8 mouse cellular contexts compared by ENCODE assay signal in the genomic region with DNA sequence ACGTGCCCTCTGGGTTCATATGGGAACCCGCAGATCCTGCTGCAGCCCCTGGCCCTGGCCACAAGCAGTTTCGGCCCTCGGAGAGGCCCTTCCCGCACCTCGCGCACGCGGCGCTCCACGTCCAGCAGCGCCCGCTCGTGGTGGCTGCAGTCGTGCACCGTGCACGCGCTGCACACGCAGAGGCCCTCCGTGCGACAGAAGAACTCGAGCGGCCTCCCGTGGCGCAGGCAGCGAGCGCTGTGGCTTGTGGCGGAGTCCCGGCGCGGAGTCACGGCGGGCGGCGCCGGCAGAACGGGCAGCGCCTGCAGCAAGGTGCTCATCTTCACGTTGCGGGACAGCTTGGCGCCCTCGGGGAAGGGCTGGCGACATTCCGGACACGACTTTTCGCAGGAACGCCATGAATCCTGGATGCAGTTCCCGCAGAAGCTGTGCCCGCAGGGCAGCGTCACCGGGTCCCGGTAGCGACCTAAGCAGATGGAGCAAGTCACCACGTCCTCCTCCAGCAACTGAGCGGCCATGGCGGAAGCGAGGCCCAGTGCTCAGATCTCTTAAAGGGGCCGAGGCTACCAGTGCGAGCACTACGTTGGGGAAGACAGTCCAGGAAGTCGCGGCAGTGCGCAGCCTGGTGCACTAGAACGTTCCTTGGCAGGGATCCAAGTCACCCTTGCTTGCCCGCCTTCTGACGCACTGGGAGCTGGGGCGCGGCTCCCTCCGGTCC. TPM values are rescaled to one million over a fixed set of nuclear protein-coding genes. Genes with fewer than 3 reads are reported as not detected.
A peak's percentile ranks its signal among the peaks of the same experiment; 100 is the strongest.
DNase-seq lines count a peak whose midpoint lies in the region; ATAC-seq lines count a peak whose summit lies in the region.

Trim65 (minus strand) TSS at position 641 of the 718 bp plus-strand sequence.

- WGBS in intestine, embryonic 16.5 days: under 1% methylated on average over 69 of the region's 69 CpGs

- peaks cover 16% of the 10 kb centered on the region for H3K36me3 ChIP-seq in intestine, embryonic 16.5 days (ENCODE audit: control insufficient read depth, insufficient read depth, low read length)

- ATAC-seq in intestine, embryonic 16.5 days: peak; percentile 91

- peaks cover 36% of the 10 kb centered on the region for H3K4me1 ChIP-seq in intestine, embryonic 16.5 days (ENCODE audit: control insufficient read depth, insufficient read depth, low read length)

- H3K9ac ChIP-seq in intestine, embryonic 16.5 days (ENCODE audit: low read depth, low read length): peak within 1 kb of the TSS; percentile 90

- peak; percentile 92 for DNase-seq in adrenal gland, adult 2 months
- DNase-seq in embryo, embryonic 11.5 days (ENCODE audit: low read depth, low spot score): peak; percentile 71
- DNase-seq in gastrocnemius, postnatal 36 days: peak; percentile 81 to 83
- peak; percentile 87 to 89 for DNase-seq in left cerebral cortex, postnatal 25 days (ENCODE audit: low spot score in 2 of 2)
- peak; percentile 90 for DNase-seq in mesoderm, embryonic 11.5 days (ENCODE audit: low read depth, low spot score)
- DNase-seq in right cerebral cortex, postnatal 25 days: peak; percentile 88
- peak; percentile 81 to 91 for DNase-seq in urinary bladder, postnatal 36 days (ENCODE audit: low spot score in 2 of 2)

- no peaks in the 10 kb centered on the region for H3K9me3 ChIP-seq in intestine, embryonic 16.5 days (ENCODE audit: control insufficient read depth, low read length)

- H3K27ac ChIP-seq in intestine, embryonic 16.5 days (ENCODE audit: low read length): peak within 1 kb of the TSS; percentile 97

- H3K27me3 ChIP-seq in intestine, embryonic 16.5 days (replicated peaks; ENCODE audit: control insufficient read depth, insufficient read depth, low read length): no peaks in the 10 kb centered on the region

- peak within 1 kb of the TSS; percentile 71 for H3K4me3 ChIP-seq in intestine, embryonic 16.5 days (ENCODE audit: low read length)

- intact Hi-C loops in gastrocnemius, postnatal 36 days (cut with DNase I): loop anchor here (1.0 kb wide), 2 partner anchors 20 to 43 kb away; no protein-coding TSS in a partner anchor
- intact Hi-C loops in left cerebral cortex, postnatal 25 days (cut with DNase I): loop anchor here (1.0 to 5.0 kb wide), 2 partner anchors 43 to 98 kb away; partner anchors contain the start of gene Unk

- peak within 1 kb of the TSS; percentile 89 for H3K4me2 ChIP-seq in intestine, embryonic 16.5 days (ENCODE audit: low read depth, low read length)

RNA-seq across cellular contexts. Expression of gene Trim65, which starts in this region (rescaled TPM):
- 10 to 100 TPM in 1 of 2 experiments, 1 to 10 TPM in 1; 9.5 to 11.8 TPM for total RNA-seq in adrenal gland, adult 2 months (2021)
- 15.9 and 16.0 TPM in 2 replicates for polyA plus RNA-seq in adrenal gland, adult 2 months (2012; rRNA removed)
- 1 to 10 TPM; 4.1 to 4.8 TPM for total RNA-seq in gastrocnemius, postnatal 36 days (2021)
- polyA plus RNA-seq in intestine, embryonic 16.5 days (2015; fragmentation: Nextera tagmentation; extraction: Ambion mirVana): 7.7 and 9.3 TPM in 2 replicates
- total RNA-seq in left cerebral cortex, postnatal 25 days (2021): 1 to 10 TPM; 7.0 to 7.1 TPM

Comparison
In these comparisons a context has a peak if more than half of its experiments do, and no peak if none do; other contexts are left out.
1. Peak in every context shown above with its lines: DNase-seq, ATAC-seq, H3K4me3 ChIP-seq and H3K27ac ChIP-seq.